Mouse (Mus musculus) erythroid progenitor cell, adult 5-6 weeks (primary cell): Measurements from ENCODE around the gene Ttll1. TPM values are rescaled to one million over a fixed set of nuclear protein-coding genes. Genes with fewer than 3 reads are reported as not detected.

Experiments
- ATAC-seq: replicated peaks from 2 replicates; pipeline ENCODE4 v1.8.0; 2016; ENCODE audit warnings: moderate number of reproducible peaks, mild to moderate bottlenecking, moderate TSS enrichment, inconsistent platforms; ENCODE audit not compliant: poor library complexity, low FRiP score, severe bottlenecking
- total RNA-seq, 2 experiments: library from RNA; stranded (forward) in 1 of 2; stranded (reverse) in 1 of 2; fragments of 150-400 nt in 1 of 2; fragments of 186-747, 209-891 nt in 1 of 2; gene quantifications; 2 replicates each; pipeline versions ENCODE4 v1.2.3 to v1.2.4; 2015 to 2017; ENCODE audit warnings: low replicate concordance in 2 of 2

The Ttll1 gene
- total RNA-seq, 2 experiments from 2014 or later: 0.45 to 7.1 TPM

GRCm38 (mm10) chr15:83487477-83488115 is 23.1 kb downstream of the Ttll1 start:
- ATAC-seq: no peak

GRCm38 (mm10) chr15:83484311-83484710 is 26.4 kb downstream of the Ttll1 start:
- no peak for ATAC-seq

GRCm38 (mm10) chr15:83483482-83483881 is 27.2 kb downstream of the Ttll1 start:
- peak; percentile 80 for ATAC-seq

GRCm38 (mm10) chr15:83482645-83483224 is 28.0 kb downstream of the Ttll1 start:
- ATAC-seq: no peak

GRCm38 (mm10) chr15:83481236-83481780 is 29.4 kb downstream of the Ttll1 start:
- no peak for ATAC-seq

GRCm38 (mm10) chr15:83479818-83480217 is 30.9 kb downstream of the Ttll1 start:
- no peak for ATAC-seq

- ATAC-seq: no peak
Measured at GRCm38 (mm10) chr15:83478096-83478495, 32.6 kb downstream of the Ttll1 start.

GRCm38 (mm10) chr15:83476593-83477273 is 34.0 kb downstream of the Ttll1 start:
- no peak for ATAC-seq

GRCm38 (mm10) chr15:83474466-83474836 is 36.2 kb downstream of the Ttll1 start:
- peak; percentile 84 for ATAC-seq

- ATAC-seq: peak; percentile 97
Measured at GRCm38 (mm10) chr15:83473832-83474465, 36.7 kb downstream of the Ttll1 start.

GRCm38 (mm10) chr15:83473251-83473650 is 37.4 kb downstream of the Ttll1 start:
- ATAC-seq: no peak

- ATAC-seq: no peak
Measured at GRCm38 (mm10) chr15:83471476-83471875, 39.2 kb downstream of the Ttll1 start.

GRCm38 (mm10) chr15:83470443-83470842 is 40.2 kb downstream of the Ttll1 start:
- no peak for ATAC-seq

GRCm38 (mm10) chr15:83469279-83469821 is 41.3 kb downstream of the Ttll1 start:
- ATAC-seq: no peak

- no peak for ATAC-seq
Measured at GRCm38 (mm10) chr15:83467232-83467966, 43.3 kb downstream of the Ttll1 start.

- ATAC-seq: no peak
Measured at GRCm38 (mm10) chr15:83466331-83466730, 44.4 kb downstream of the Ttll1 start.

GRCm38 (mm10) chr15:83464905-83465650 is 45.6 kb downstream of the Ttll1 start:
- ATAC-seq: peak; percentile 57

GRCm38 (mm10) chr15:83464083-83464904 is 46.4 kb downstream of the Ttll1 start, which contains the start of gene Pacsin2:
Gene Pacsin2 (minus strand): TSS chr15:83464606.
- peak; percentile 93 for ATAC-seq
